Mouse (Mus musculus) gastrocnemius, postnatal 14 days (tissue): ENCODE data around the gene Aak1. TPM values are rescaled to one million over a fixed set of nuclear protein-coding genes. Genes with fewer than 3 reads are reported as not detected.

Experiments used
- DNase-seq: peaks from one replicate; pipeline ENCODE4 v3.0.0; 2021; ENCODE audit warnings: mixed read lengths
- intact Hi-C: fragments of 180-260 bp; cut with DNase I; formaldehyde crosslinking; loops from one replicate; pipeline ENCODE4 v1.15.1; 2025; ENCODE audit warnings: low total_unique reads
- total RNA-seq, 2 experiments: library from RNA; stranded (reverse); gene quantifications; 2 replicates each; pipeline ENCODE4 v1.2.3; 2021

The Aak1 gene
- total RNA-seq, 2 experiments from 2014 or later: 27.8 to 30.8 TPM

DNA sequence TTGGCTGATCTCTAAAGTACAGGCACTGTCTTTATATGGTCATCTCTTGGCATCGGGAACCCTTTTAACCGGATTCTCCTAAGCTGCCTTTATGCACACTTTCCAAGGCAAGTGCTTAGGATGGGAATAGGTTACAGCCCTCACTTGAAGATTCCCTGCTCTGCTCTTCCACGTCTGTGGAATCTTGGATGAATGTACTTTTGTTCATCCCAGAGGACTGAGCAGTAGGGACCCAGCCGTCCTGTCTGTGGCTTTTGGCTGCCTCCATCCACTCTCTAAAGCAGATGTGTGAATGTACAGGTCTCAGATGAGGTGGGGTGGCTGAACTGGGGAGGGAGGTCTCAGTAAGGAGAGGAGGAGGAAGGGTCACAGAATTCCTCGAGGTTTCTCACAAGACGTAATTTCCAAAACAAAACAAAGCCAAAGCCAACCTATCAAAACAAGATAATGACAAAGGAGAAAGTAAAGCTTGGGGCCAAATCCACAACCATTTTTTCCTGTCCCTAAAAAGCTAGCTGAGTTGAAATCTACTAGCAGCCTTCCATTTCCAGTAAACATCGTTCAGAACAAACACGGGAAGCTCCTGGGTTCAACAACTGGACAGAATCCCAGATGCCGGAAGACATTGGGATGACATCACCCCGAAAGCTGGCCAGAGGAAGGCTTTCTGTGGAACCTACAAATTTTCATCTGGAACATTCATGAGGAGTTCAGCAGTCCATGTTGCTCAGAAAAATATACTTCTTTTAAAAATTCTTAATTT lies 18.4 kb upstream of the Aak1 start:
- peak; percentile 31 for DNase-seq
- intact Hi-C loops: no loop called here

DNA sequence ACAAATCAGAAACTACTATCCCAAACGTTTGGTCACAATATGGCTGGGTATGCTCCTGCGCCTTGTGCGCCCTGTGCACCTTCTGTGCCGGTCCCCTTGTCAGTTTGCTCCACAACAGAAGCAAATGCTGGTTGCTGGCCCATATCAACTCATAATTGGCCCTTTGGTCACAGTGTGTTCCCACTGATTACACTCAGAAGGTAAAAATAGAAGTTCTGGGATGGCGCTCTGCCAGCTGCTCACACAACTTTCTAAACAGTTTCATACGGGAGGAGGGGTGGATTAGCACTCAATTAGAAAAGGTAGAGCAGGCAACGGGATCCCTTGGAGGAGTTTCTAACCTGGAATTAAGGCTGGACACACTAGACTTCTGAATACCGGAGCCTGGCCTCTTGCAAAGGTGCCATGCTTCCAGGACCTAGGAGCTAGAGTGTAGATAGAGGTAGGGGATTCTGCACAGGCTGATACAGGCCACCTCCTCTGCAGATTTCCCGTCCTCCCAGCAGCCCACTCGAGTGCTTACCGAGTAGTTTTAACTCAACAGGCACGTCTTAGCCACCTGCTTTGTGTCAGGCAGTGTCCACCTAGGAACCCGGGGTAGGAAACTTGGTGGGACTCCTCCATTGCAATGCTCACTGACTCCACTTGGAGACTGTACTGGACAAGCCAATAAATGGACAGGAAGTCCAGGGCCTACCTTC lies 16.4 kb upstream of the Aak1 start:
- intact Hi-C loops: no loop called here

GRCm38 (mm10) chr6:86839089-86839488 lies 10.2 kb upstream of the Aak1 start:
- intact Hi-C loops: no loop called here
- DNase-seq: no peak

More for the DNA sequence above, 16.4 kb upstream of the Aak1 start:
- DNase-seq: peak; percentile 62

DNA sequence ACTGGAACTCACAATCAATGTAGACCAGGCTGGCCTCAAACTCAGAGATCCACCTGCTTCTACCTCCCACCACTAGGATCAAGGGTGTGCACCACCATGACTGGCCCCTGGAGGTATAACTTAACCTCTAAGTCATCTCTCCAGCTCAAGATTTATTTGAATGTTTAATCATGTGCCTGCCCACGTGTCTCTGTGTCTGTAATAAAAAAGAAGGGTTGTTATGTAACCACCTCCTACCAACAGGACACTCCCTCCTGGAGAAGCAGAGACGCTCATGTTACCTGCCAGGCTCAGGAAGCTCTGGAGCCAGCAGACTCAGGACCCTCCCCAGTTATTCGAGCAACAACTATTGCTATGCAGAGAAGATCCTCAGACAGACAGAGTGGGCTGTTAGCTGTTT lies 7.4 kb upstream of the Aak1 start:
- DNase-seq: no peak
- intact Hi-C loops: no loop called here

GRCm38 (mm10) chr6:86843636-86844035 lies 5.7 kb upstream of the Aak1 start:
- intact Hi-C loops: no loop called here

DNA sequence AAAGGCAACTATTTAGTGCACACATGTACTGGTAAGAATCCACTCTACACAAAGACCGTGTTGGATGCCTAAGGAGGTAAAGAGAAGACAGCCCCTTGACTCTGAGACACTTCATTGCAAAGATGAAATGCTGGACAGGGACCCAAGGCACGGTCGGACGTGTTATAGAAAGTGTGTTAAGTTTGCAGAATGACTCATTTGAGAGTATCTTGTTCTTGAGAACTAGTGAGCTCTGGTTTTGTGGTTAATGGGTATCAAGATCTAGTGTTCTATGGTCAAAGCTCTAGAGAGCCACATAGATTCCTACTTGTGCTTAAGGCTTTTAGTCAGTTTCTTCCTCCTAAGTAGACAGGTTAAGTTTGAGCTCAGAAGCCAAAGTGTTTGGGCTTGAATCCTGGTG lies 2.9 kb upstream of the Aak1 start:
- intact Hi-C loops: no loop called here
- DNase-seq: no peak

More at GRCm38 (mm10) chr6:86843636-86844035, 5.7 kb upstream of the Aak1 start:
- DNase-seq: no peak

DNA sequence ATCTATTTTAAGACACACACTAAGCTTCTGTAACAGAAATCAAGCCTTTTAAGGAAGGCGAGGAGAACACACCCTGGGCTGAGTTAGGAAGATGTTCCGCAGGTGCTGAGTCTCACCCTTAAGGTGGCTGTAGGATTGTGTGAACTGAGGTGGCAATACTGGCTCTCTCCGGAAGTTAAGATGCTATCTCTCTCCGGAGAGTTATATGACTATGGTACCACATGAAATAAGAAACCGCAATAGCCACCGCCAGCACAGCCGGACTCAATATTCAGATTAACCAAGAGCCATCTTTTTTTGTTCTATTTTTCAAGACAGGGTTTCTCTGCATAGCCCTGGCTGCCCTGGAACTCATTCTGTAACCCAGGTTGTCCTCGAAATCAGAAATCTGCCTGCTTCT lies 1.5 kb upstream of the Aak1 start:
- intact Hi-C loops: no loop called here
- DNase-seq: no peak

DNA sequence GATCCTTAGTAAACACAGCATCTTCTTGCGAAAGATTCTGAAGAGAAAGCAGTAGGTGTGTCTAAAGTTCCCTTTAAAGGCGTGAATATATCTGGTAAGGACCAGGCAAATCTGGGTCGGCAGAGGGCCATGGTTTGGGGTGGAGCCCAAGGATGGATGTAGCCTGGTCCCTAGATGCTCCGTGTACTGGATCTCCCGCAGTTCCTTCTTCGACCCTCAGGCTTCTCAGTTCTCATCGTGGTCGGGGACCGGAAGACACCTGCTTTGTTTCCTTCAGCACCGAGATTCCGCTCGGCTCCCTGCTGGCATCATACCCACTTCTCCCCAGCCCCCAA lies 770 bp upstream of the Aak1 start:
- intact Hi-C loops: no loop called here

GRCm38 (mm10) chr6:86849692-86850445 lies 552 bp downstream of the Aak1 start:
- peak; percentile 32 for DNase-seq
- intact Hi-C loops: no loop called here

More for the DNA sequence above, 770 bp upstream of the Aak1 start:
- DNase-seq: peak; percentile 18

DNA sequence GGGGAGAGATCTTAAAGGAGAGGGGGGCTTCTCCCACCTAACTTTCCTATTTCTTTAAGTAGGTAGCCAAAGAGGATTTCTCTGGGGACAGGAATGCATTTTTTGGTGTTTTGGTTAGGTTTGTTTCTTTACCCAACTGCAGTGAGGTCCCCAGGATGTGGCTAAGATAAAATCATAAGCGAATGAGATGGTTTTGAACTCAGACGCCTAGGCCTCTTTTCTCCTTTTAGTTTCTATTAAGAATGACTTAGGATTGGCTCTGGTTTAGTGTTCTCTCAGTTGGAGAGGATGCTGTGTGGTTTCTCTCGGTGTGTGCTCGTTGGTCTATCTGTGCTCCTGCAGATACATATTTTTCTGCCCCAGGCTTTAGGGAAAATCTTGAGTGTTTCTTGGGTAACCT lies 1.3 kb downstream of the Aak1 start:
- intact Hi-C loops: no loop called here
- no peak for DNase-seq

- intact Hi-C loops: no loop called here
- DNase-seq: no peak
Measured at GRCm38 (mm10) chr6:86851561-86851960, 2.2 kb downstream of the Aak1 start.

GRCm38 (mm10) chr6:86853928-86854327 lies 4.6 kb downstream of the Aak1 start:
- DNase-seq: no peak
- intact Hi-C loops: no loop called here

- intact Hi-C loops: no loop called here
- DNase-seq: no peak
Measured at GRCm38 (mm10) chr6:86854941-86855340, 5.6 kb downstream of the Aak1 start.

DNA sequence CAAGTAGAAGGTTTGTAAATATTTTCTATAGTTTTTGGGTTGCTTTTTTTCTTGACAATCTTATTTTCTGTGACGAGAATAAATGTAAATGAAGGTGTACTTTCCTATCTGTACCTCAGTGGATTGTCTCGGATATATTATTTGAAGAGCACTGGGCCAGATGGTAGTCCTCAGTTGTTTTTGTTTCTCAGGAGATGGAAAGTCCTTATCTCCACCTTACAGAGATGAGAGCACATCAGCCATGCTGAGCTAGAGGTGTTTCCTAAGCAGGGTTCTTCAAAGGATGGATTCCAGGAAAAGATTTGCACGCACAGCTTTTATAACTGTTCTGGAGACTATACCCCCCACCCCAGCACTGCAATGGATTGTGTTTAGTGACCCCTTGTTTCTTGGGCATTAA lies 9.3 kb downstream of the Aak1 start:
- intact Hi-C loops: no loop called here
- no peak for DNase-seq

- intact Hi-C loops: no loop called here
- no peak for DNase-seq
Measured at GRCm38 (mm10) chr6:86860732-86861463, 11.6 kb downstream of the Aak1 start.

- intact Hi-C loops: no loop called here
- DNase-seq: no peak
Measured at GRCm38 (mm10) chr6:86864358-86864757, 15.0 kb downstream of the Aak1 start.

DNA sequence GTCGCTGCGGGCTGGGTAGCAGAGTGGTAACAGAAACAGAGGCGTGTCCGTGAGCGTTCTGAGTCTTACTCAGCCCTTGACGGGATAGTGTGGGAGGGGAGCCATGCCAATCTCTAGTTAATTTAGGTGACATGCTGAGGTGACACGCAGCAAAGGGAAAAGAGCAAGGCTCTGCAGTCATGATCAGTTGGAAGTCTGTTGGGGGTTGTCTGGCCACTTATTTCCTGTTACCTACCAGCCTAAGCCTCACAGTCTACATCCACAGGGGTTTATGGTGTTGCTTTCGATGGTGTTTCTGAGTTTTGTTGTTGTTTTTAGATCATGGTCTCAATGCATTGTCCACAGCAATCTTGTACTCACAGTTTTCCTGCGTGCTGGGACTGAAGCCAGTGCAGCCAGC lies 21.0 kb downstream of the Aak1 start:
- no peak for DNase-seq
- intact Hi-C loops: no loop called here

GRCm38 (mm10) chr6:86871783-86872182 lies 22.5 kb downstream of the Aak1 start:
- intact Hi-C loops: no loop called here
- DNase-seq: no peak

DNA sequence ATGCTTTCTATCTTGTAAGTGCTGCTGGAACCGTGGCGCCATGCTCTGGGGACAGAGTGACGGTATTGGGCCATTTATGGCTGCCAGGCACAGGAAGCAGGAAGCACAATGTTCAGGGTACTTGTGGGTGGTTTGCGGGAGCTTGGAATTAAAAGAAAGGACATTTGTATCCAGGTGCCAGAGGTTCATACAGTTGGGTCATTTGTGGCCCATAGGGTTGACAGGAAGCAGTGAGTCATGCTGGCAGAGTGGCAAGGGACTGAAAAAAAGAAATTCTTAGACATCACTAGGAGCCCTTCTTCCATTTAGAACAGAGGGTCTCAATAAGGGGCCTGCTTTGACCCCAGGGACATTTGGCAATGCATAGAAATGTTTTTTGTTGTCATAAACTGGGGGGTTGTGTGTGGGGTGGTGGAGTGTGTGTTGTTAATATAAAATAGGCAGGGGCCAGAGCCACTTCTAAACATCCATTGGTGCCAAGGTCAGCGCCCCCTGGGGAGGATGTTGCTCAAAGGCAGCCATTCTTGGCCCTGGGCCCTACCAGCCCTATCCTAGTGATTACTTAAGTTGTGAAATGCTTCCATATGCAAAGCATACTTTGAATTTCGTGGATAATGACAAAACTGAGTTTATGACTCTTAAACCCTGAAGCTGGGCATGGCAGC lies 25.5 kb downstream of the Aak1 start:
- DNase-seq: no peak
- intact Hi-C loops: no loop called here
